Mouse (Mus musculus) kidney, embryonic 14.5 days (tissue): Measurements from ENCODE around the gene Serinc4. TPM values are rescaled to one million over a fixed set of nuclear protein-coding genes. Genes with fewer than 3 reads are reported as not detected.

Source experiments
- ATAC-seq: fragments of 200-750 bp; cut with Nextera tagmentation; 2 replicates; pipeline ENCODE4 v1.8.0; 2017; ENCODE audit warnings: moderate number of reproducible peaks, mild to moderate bottlenecking, moderate TSS enrichment, moderate library complexity; ENCODE audit not compliant: low FRiP score, low TSS enrichment
- H3K27ac ChIP-seq: fragments of 300-500 bp; sonication (generic); 2 replicates; pipeline ENCODE4 v1.5.1; 2014; ENCODE audit warnings: low read depth, mild to moderate bottlenecking, low read length, moderate library complexity, mixed read lengths
- H3K27me3 ChIP-seq: fragments of 300-500 bp; sonication (generic); 2 replicates; pipeline ENCODE4 v1.6.1; 2014; ENCODE audit warnings: mild to moderate bottlenecking, low read length; ENCODE audit not compliant: control insufficient read depth, insufficient read depth
- H3K36me3 ChIP-seq: fragments of 300-500 bp; sonication (generic); 2 replicates; pipeline ENCODE4 v1.6.1; 2014; ENCODE audit warnings: low read length, mixed read lengths; ENCODE audit not compliant: control insufficient read depth, insufficient read depth
- H3K4me1 ChIP-seq: fragments of 300-500 bp; sonication (generic); 2 replicates; pipeline ENCODE4 v1.6.1; 2014; ENCODE audit warnings: low read length, mixed read lengths; ENCODE audit not compliant: control insufficient read depth, insufficient read depth
- H3K4me2 ChIP-seq: fragments of 300-500 bp; sonication (generic); replicated peaks from 2 replicates; pipeline ENCODE4 v1.6.1; 2014; ENCODE audit warnings: low read depth, mild to moderate bottlenecking, low read length
- H3K4me3 ChIP-seq: fragments of 300-500 bp; sonication (generic); 2 replicates; pipeline ENCODE4 v1.5.1; 2014; ENCODE audit warnings: mild to moderate bottlenecking, low read length
- H3K9ac ChIP-seq: fragments of 300-500 bp; sonication (generic); 2 replicates; pipeline ENCODE4 v1.6.1; 2014; ENCODE audit warnings: low read depth, mild to moderate bottlenecking, low read length, moderate library complexity
- H3K9me3 ChIP-seq: fragments of 300-500 bp; sonication (generic); 2 replicates; pipeline ENCODE4 v1.6.1; 2016; ENCODE audit warnings: low read length; ENCODE audit not compliant: control insufficient read depth
- WGBS: fragments of 180-500 bp; shearing (Covaris S2); extraction: QIAGEN DNeasy Blood & Tissue Kit; methylation state at CpG from one replicate; pipeline ENCODE4 v1.1.7; 2014; 5-methylcytosine and 5-hydroxymethylcytosine counted together
- polyA plus RNA-seq: library from polyadenylated mRNA; unstranded; fragments of >200 nt; fragmentation: Nextera tagmentation; extraction: Ambion mirVana; gene quantifications from 2 replicates; pipeline ENCODE4 v1.2.1, GENCODE M21; 2014

Serinc4 gene
- polyA plus RNA-seq, 1 experiment from 2014 or later: 0.24 TPM

- peaks cover 11% of the 10 kb centered on the region; the same call in 1 of the 2 replicates for H3K4me1 ChIP-seq
- H3K27me3 ChIP-seq: no peaks in the 10 kb centered on the region
- WGBS: 78% methylated on average over 3 of the region's 3 CpGs
- H3K9ac ChIP-seq: peak overlapping the region; percentile 99; the same call in 1 of the 2 replicates
- peak overlapping the region; percentile 98 for H3K4me3 ChIP-seq
- peaks cover 37% of the 10 kb centered on the region for H3K36me3 ChIP-seq
- H3K4me2 ChIP-seq: peak overlapping the region; percentile 70
- H3K9me3 ChIP-seq: no peaks in the 10 kb centered on the region
- no peak for ATAC-seq
- H3K27ac ChIP-seq: no peak overlapping the region
Observed at GRCm38 (mm10) chr2:121415591-121415990, 41.0 kb downstream of the Serinc4 start.

GRCm38 (mm10) chr2:121415103-121415502 lies 41.5 kb downstream of the Serinc4 start:
- no peak for ATAC-seq
- H3K9me3 ChIP-seq: no peaks in the 10 kb centered on the region
- 59% methylated on average over 3 of the region's 3 CpGs for WGBS
- no peaks in the 10 kb centered on the region for H3K27me3 ChIP-seq
- no peak overlapping the region for H3K27ac ChIP-seq
- H3K9ac ChIP-seq: peak overlapping the region; percentile 99
- peak overlapping the region; percentile 70 for H3K4me2 ChIP-seq
- peaks cover 35% of the 10 kb centered on the region for H3K36me3 ChIP-seq
- peak overlapping the region; percentile 98 for H3K4me3 ChIP-seq
- peaks cover 11% of the 10 kb centered on the region; the same call in 1 of the 2 replicates for H3K4me1 ChIP-seq

- Histone ChIP-seq H3K27me3 (no peaks in the 10 kb centered on the region), H3K36me3 (peaks cover 29% of the 10 kb centered on the region), H3K4me1 (peaks cover 11% of the 10 kb centered on the region; the same call in 1 of the 2 replicates), H3K9ac (peak overlapping the region; percentile 99), H3K27ac (peak overlapping the region; percentile 98), H3K9me3 (no peaks in the 10 kb centered on the region), H3K4me2 (peak overlapping the region; percentile 70), H3K4me3 (peak overlapping the region; percentile 98)
- under 1% methylated on average over 26 of the region's 32 CpGs for WGBS
- ATAC-seq: peak; percentile 53
Observed at GRCm38 (mm10) chr2:121414139-121414685, 42.4 kb downstream of the Serinc4 start.

GRCm38 (mm10) chr2:121413387-121414042 lies 43.1 kb downstream of the Serinc4 start, which contains the start of the genes Pdia3 and Catsper2:
Pdia3 (plus strand) TSS chr2:121413775.
Catsper2 (minus strand) TSS chr2:121413792.
- Histone ChIP-seq H3K4me3 (peak within 1 kb of the TSS; percentile 98), H3K4me2 (peak within 1 kb of the TSS; percentile 70)

GRCm38 (mm10) chr2:121412843-121413386 lies 43.7 kb downstream of the Serinc4 start:
- ATAC-seq: peak; percentile 2; the same call in 1 of the 2 replicates
- peaks cover 11% of the 10 kb centered on the region; the same call in 1 of the 2 replicates for H3K4me1 ChIP-seq
- peaks cover 16% of the 10 kb centered on the region for H3K36me3 ChIP-seq
- peak overlapping the region; percentile 98 for H3K4me3 ChIP-seq
- H3K27me3 ChIP-seq: no peaks in the 10 kb centered on the region
- peak overlapping the region; percentile 88 for H3K27ac ChIP-seq
- H3K9ac ChIP-seq: peak overlapping the region; percentile 99
- H3K4me2 ChIP-seq: peak overlapping the region; percentile 64
- no peaks in the 10 kb centered on the region for H3K9me3 ChIP-seq
- 13% methylated on average over 4 of the region's 4 CpGs for WGBS

More at GRCm38 (mm10) chr2:121413387-121414042, 43.1 kb downstream of the Serinc4 start, which contains the start of the genes Pdia3 and Catsper2:
- H3K27ac ChIP-seq: peak within 1 kb of the TSS; percentile 98
- H3K9ac ChIP-seq: peak within 1 kb of the TSS; percentile 99
- under 1% methylated on average over 67 of the region's 68 CpGs for whole genome bisulfite sequencing
- no peaks in the 10 kb centered on the region for H3K27me3 ChIP-seq
- ATAC-seq: peak; percentile 99
- peaks cover 11% of the 10 kb centered on the region; the same call in 1 of the 2 replicates for H3K4me1 ChIP-seq
- peaks cover 22% of the 10 kb centered on the region for H3K36me3 ChIP-seq
- H3K9me3 ChIP-seq: no peaks in the 10 kb centered on the region

GRCm38 (mm10) chr2:121408160-121408559 lies 48.4 kb downstream of the Serinc4 start:
- Histone ChIP-seq H3K36me3 (no peaks in the 10 kb centered on the region), H3K4me3 (no peak overlapping the region), H3K9ac (no peak overlapping the region), H3K4me1 (no peaks in the 10 kb centered on the region), H3K9me3 (no peaks in the 10 kb centered on the region), H3K27me3 (no peaks in the 10 kb centered on the region), H3K4me2 (no peak overlapping the region), H3K27ac (no peak overlapping the region)
- WGBS: 38% methylated on average over 4 of the region's 4 CpGs
- no peak for ATAC-seq

- H3K4me2 ChIP-seq: no peak overlapping the region
- no peaks in the 10 kb centered on the region for H3K36me3 ChIP-seq
- no peak overlapping the region for H3K4me3 ChIP-seq
- H3K9ac ChIP-seq: no peak overlapping the region
- H3K4me1 ChIP-seq: no peaks in the 10 kb centered on the region
- ATAC-seq: no peak
- H3K27me3 ChIP-seq: no peaks in the 10 kb centered on the region
- H3K9me3 ChIP-seq: no peaks in the 10 kb centered on the region
- H3K27ac ChIP-seq: no peak overlapping the region
Observed at GRCm38 (mm10) chr2:121403296-121403695, 53.3 kb downstream of the Serinc4 start.

- no peak overlapping the region for H3K9ac ChIP-seq
- no peaks in the 10 kb centered on the region for H3K36me3 ChIP-seq
- 10% methylated on average over 8 of the region's 8 CpGs for WGBS
- no peak overlapping the region for H3K27ac ChIP-seq
- H3K4me2 ChIP-seq: no peak overlapping the region
- H3K27me3 ChIP-seq: no peaks in the 10 kb centered on the region
- no peaks in the 10 kb centered on the region for H3K4me1 ChIP-seq
- no peak overlapping the region for H3K4me3 ChIP-seq
- H3K9me3 ChIP-seq: no peaks in the 10 kb centered on the region
- 0 out of 2 replicates have a peak, but pooled peaks have one; percentile 32 for ATAC-seq
Observed at GRCm38 (mm10) chr2:121396624-121397023, 60.0 kb downstream of the Serinc4 start.
